Mouse (Mus musculus): ENCODE measurements around the gene Syt9. TPM values are rescaled to one million over a fixed set of nuclear protein-coding genes. Genes with fewer than 3 reads are reported as not detected.

Gene Syt9
- total RNA-seq (2021), result 10 to 100 TPM in 1 of 2 experiments, 1 to 10 TPM in 1; 7.6 to 10.4 TPM
- long read RNA-seq, experiment 1, transcript Syt9-201 (7 exons, 3,817 nt), result major isoform, 5 of 7 reads
- long read RNA-seq, experiment 1, partial matches to known transcripts, result 1 of 7 reads
- long read RNA-seq, experiment 1, other reads (novel, unspliced or antisense), result 0 of 7 reads
- long read RNA-seq, experiment 2, partial matches to known transcripts, result 0 of 2 reads
- long read RNA-seq, experiment 2, other reads (novel, unspliced or antisense), result 1 of 2 reads

DNA sequence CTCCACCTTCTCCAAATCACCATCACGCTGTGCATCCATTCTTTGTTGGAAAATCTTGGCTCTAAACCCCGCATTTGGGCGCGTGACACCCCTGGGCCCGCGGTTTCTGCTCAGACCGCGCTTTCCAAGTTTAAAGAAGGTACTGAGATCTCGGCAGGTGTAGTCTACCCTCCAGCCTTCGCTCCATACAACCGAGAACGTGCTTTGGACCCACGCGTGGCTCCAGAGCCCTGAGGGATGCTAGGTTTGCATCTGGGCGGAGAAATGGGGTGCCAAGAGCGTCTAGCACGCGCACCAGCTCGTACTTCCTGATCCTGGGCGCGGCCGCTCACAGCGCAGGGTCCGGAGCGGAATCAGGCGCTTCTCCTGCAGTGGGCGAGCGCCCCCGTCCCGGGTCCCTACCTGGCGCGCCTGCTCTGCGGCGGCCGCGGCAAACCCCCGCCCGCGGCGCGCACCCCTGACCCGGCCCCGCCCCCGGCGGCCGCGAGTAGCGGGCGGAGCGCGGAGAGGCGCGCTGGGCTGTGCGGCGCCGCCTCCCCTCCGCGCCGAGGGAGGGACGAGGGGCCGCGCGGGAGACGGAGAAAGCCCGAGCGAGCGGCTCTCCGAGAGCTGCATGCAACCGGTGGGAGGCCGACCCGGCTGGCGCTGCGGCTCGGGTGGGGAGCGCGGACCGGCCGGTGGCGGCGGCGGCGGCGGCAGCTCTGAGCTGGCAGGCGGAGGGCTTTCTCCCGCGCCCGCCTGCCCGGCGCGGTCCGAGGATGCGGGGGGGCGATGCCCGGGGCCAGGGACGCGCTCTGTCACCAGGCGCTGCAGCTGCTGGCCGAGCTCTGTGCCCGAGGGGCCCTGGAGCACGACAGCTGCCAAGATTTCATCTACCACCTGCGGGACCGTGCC, at the start of gene Syt9:
Syt9 (plus strand) TSS at position 497 of the 894 bp plus-strand sequence.
- DNase-seq (ENCODE audit: low spot score in 2 of 2), result peak; percentile 27 to 44

DNA sequence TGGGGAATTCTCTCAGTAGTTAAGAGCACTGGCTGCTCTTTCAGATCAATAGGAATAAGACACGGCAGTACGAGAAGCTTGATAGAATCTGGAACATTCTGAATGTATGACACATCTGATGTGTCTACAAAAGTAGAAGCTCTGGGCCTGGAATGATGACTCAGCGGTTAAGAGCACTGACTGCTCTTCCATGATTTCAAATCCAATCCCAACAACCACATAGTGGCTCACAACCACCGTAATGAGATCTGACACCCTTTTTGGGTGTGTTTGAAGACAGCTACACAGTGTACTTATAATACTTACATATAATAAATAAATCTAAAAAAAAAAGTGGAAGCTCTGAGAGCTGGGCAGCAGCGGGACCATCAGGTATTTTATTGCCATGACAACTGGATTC, 31.5 kb upstream of the Syt9 start:
- DNase-seq (ENCODE audit: low spot score in 2 of 2), result no peak

- no peak for DNase-seq (ENCODE audit: low spot score in 2 of 2)
Observed at GRCm38 (mm10) chr7:107339560-107340057, 30.9 kb upstream of the Syt9 start.

- DNase-seq (ENCODE audit: low spot score in 2 of 2), result no peak
Observed at GRCm38 (mm10) chr7:107340221-107340620, 30.3 kb upstream of the Syt9 start.

- DNase-seq (ENCODE audit: low spot score in 2 of 2), result peak; percentile 17 to 42
Observed at GRCm38 (mm10) chr7:107341519-107342190, 28.9 kb upstream of the Syt9 start.

GRCm38 (mm10) chr7:107349201-107349600, 21.3 kb upstream of the Syt9 start:
- DNase-seq (ENCODE audit: low spot score in 2 of 2), result no peak

DNA sequence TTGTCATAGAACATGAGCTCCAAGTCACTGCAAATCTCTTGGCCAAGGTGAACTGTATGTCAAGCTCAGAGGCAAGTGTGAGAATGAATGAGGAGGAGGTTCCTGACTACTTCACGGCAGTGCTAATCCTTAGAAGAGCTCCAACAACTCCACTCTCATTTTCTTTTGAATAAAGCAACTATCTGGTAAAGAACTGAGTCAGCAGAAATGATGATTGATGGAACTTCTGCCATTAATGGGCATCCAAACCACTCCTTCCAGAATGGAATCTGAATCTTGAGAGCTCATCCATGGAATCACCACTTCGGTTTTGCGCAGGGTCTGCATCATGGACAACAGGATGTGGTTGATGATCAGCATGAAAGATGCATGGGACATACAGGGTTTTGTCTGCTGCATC, 8.4 kb upstream of the Syt9 start:
- DNase-seq (ENCODE audit: low spot score in 2 of 2), result no peak

DNA sequence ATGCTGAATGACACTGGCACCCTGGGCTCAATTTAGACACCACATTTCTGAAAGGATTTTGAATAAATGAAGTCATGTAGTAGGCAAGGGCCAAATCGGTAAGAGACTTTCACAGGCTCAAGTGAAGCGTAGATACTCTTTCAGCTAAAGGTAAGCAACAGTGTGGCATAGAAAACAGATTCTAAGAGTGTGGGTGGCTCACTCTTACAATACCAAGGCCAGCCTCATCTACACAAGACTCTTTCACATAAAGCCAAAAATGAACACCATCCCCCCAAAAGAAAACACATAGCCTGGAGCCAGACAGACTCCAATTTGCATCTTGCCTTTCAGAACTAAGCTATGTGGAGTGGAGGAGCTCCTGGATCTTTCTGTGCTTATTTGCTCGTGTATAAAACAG, 7.9 kb upstream of the Syt9 start:
- DNase-seq (ENCODE audit: low spot score in 2 of 2), result no peak

DNA sequence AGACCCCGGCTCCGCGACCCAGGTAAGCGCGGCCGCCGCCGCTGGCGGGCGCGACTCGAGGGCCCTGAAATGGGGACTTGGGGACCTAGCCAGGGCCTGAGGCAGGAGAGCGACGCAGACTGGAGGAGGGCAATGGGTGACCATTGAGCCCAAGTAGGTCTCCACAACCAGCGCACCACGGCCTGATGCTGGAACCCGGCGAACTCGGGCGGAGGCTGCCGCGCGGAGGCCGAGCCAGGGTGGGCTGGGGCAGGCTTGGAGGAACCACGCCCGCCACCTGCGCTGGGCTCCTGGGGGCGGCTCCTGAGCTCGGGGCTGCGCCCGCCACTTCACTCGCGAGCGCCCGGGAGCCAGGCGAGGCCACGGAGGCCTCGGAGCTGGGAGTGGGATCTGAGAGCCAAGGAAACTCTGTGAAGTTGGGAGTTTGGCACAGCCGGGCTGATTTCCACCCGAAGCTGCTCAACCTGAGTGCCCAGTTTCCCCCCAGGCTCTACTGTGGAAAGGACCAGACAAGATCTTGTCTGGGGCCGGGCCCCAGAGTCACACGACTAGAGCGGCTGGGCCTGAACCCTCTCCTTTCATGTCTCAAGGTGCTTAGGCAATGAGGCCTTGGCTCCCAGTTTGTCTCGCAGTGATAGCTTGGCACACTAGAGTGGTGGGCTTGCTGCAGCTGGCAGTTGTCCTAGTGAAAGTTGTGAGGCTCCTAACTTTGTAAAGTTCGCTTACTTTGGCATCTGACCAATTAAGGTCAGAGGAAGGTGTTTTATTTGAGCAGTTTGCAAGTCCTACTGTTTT, 795 bp downstream of the Syt9 start:
- DNase-seq (ENCODE audit: low spot score in 2 of 2), result no peak

- no peak for DNase-seq (ENCODE audit: low spot score in 2 of 2)
Observed at GRCm38 (mm10) chr7:107380562-107380961, 10.0 kb downstream of the Syt9 start.

DNA sequence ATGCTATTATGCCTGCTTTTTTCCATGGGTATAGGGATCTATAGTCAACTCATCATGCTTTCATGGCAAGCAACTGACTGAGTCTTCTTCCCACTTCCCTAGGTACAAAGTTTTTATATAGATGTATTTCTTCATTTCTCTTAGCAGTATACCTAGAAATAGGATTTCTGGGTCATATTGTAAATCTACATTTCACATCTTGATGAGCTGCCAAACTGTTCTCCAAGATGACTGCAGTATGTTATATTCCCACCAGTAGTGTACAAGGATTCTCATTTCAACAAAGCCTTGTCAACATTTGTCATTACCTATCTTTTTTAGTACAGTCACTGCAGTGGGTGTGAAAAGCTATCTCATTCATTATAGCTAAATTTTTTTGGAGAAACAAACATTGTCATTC, 19.1 kb downstream of the Syt9 start:
- no peak for DNase-seq (ENCODE audit: low spot score in 2 of 2)

GRCm38 (mm10) chr7:107392749-107393148, 22.2 kb downstream of the Syt9 start:
- no peak for DNase-seq (ENCODE audit: low spot score in 2 of 2)

DNA sequence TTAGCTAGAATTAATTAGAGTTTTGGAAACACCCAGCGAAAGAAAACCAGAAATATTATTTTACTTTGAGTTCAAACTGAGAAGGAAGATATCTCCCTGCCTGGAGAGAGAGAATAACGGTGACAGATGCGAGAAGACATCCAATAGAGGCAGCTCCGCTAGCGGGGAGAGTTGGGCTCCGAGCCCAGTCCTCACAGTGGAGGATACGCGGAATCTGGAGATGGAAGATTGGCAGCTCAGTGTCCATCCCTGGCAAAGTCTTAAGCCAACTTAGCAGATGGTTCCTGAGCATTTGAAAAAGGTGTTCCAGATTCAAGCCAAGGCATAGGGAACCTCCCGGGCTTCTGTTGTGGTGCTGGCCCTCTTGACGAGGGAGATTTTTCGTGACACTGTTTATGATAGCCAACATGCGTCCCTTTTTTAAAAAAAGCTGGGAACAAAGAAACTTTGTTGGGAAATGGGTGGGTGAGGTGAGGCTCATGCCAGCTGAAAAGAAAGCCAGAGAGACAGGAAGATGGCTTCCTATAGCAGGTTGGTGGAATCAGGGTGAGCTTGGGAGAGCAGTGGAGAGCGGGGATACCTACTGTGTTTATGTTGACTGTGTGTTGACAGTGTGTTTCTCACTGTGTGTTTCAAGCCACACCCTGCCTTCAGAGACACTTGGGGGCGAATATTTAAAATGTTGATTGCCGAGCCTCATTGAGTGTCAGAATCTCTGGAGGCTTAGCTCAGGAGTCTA, 29.7 kb downstream of the Syt9 start:
- DNase-seq (ENCODE audit: low spot score in 2 of 2), result peak; percentile 23 to 56

- DNase-seq (ENCODE audit: low spot score in 2 of 2), result no peak
Observed at GRCm38 (mm10) chr7:107403261-107403660, 32.7 kb downstream of the Syt9 start.

- DNase-seq (ENCODE audit: low spot score in 2 of 2), result no peak
Observed at GRCm38 (mm10) chr7:107414928-107415327, 44.4 kb downstream of the Syt9 start.

DNA sequence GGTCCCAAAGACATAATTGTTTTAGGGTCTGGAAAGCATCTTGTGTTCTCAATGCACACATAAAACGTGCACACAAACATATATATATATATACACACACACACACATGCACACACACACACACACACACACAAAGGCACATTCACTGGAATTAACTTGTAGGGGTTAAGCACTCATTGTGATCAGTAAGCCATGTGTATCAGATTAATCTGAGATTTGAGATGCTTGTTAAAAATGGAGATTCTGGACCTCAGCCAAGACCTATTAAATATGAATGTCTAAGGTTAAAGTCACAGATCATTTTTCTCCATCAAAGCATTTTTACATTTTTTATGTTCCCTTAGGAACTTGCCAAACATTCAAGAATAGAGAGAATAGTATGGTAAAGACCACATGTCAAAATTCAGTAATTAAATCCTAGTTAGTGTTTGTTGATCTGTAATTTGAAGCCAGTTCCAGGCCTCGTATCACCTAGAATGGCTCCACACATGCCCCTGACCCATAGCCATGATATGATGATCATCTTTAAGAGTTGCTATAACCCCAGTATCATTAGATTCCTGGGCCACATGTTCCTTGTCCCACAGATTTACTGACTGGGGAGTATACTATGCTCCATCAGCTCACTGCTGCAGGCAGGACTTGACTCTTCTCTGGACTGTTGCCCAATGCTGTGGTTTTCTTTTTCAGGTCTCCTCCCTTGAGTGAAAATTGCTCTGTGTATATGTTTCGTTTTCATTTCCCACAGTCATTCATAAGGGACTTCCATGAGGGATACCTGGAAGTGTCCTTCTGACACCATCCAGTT, 46.7 kb downstream of the Syt9 start:
- no peak for DNase-seq (ENCODE audit: low spot score in 2 of 2)

DNA sequence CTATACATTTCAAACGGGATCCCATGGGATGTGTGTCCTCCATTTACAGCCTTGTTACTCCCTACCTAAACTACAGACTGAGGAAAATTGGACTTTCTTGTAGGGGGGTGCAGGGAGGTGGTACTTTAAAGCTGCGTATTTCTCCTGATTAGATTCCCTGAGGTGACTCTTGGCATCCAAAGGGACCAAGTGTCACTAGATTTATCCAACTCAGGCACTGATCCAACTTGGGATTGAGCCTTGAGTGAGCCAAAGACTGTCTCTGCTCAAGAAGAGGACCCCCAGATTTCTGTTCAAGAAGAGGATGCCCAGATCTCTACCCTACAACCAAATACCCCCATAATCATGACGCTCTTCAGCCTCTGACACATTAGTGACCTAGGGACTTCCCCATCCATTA, 66.9 kb downstream of the Syt9 start:
- no peak for DNase-seq (ENCODE audit: low spot score in 2 of 2)

DNA sequence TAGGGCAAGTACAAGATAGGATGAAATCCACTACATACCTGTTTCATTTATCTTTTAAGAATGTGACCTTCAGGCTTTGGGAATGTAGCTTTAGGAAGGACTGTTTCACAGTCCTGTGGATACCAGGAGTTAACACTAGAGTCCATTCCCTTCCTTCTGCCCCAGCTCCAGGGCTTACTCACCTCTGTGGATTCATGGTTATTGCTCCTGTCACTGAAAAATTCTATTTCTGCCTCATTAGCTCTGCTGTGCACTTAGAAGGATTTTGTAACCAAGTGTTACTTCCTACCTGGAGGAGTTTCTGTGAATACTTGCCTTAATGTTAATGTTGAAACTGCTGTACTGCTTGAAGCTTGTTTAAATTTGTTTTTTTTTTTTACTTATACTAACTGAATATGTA, 74.1 kb downstream of the Syt9 start:
- no peak for DNase-seq (ENCODE audit: low spot score in 2 of 2)

DNA sequence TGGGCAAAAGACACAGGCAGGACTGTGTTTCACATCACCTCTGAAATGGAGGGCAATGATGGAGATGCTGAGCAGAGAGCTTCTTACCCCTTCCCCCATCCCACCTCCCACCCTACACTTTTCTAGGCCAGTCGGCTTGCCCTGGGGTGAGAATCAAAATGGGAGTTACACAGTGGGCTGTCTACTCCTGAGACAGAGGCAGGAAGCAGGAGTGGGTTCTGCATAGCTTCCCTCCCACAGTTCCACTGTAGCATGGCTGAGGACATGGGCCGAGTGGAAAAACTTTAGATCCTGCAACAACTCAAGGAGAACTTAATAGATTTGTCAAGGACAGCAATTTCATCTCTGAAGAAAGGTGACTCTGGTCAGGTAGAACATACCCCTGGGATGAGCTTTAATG, 84.1 kb downstream of the Syt9 start:
- no peak for DNase-seq (ENCODE audit: low spot score in 2 of 2)
